Mouse (Mus musculus) inflammation-experienced regulatory T-cells, adult 6 months (primary cell): ENCODE data around the gene Actc1. TPM values are rescaled to one million over a fixed set of nuclear protein-coding genes. Genes with fewer than 3 reads are reported as not detected.

Source experiments
- ATAC-seq: one replicate; pipeline ENCODE4 v1.8.0; 2017
- polyA plus RNA-seq, 3 experiments: library from polyadenylated mRNA; unstranded; fragments of 100-300 nt; shearing (Covaris generic); gene quantifications; one replicate each; pipeline ENCODE4 v1.2.1; 2017

Actc1 gene
- not detected for polyA plus RNA-seq

DNA sequence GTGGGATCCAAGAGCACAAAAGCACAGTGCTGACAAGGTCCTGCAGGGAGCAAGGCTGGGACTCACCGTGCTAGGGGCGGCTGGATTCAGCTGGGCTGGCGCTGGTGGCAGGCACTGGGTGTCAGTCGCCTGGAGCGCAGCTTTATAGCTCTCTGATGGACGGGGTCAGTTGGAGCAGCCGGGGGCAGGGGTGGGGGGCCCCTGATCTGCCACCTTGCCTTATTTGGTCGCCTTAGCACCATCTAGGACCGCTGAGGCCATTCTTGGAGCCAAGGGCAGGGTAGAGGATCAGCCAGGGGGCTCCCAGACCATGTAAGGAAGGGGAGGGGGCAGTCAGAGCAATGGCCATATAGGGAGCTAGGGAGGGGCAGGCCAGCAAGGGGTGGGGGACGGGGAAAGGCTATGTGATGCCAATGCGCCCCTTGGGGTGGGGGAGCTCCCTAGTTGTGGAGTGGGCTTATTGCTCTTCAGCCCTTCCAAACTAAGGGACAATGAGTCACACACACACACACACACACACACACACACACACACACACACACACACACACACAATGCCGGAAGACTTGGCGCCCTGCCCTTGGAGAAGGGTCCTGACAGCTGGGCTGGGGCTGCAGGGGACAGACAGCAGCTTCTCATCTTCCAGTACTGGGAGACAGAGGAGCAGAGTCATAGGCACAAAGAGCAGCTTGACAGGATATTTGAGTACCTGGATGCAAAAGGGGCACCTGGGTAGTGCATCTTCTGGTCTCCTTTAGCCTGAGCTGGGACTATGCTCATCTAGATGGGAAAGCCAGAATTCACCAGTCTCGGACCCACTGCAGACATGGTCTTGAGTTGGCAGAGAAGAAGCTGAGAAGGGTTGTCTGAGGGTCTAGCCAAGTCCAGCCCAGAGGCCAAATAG is at the start of gene Actc1:
TSS of gene Actc1 (minus strand) at position 853 of the 903 bp plus-strand sequence.
- no peak for ATAC-seq

DNA sequence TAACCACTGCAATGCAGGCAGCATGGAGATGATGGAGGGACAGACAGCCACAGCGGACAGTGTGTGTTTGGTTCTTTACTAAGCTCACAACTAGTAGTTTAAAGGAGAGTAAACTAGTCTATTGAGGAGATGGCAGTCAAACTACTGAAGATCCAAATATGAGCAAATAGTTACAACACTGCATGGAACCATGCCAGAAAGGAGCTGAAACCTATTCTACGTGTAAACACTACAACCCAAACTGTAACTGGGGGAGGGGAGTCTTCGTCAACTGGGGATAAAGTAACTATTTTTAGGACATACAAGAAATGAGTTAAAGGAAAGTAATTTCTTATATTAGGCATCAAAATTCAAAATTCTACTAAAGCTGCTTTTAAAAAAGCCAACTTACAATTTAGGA is 49.1 kb upstream of the Actc1 start:
- no peak for ATAC-seq

DNA sequence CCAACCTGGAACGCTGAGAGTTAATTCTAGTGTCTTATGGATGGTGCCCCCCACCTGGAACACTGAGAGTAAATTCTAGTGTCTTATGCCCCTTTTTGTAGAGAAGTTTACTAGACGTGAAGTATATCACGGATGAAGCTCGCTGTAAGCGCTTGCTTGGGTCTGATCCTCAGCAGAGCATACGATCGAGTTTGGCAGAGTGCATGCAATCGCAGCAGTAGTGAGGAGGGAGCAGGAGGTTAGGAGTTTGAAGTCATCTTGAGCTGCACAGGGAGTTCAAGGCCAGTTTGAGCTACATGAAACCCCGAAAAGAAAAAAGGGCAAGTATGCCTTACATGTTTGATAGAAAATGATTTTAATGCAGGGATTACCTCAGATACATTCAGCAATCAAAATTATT is 47.5 kb upstream of the Actc1 start:
- ATAC-seq, result no peak

DNA sequence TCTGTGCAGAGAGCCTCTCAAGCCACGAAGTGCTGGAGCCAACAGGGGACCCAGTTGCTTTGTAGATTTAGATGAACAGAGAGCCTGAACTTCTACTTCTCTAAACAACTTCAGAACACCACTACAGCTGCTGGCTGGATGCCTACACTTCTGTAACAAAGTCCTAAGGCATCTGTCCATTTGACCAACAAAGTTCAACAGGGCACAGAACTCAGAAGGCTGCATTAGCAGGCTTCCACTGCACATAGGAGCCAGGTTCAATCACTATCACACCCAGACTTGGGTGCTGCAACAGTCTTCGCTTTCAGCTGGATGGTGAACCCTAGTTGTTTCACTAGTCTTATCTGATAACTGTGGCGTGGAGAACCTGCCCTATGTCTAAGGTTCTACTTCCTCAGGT is 46.5 kb upstream of the Actc1 start:
- no peak for ATAC-seq

DNA sequence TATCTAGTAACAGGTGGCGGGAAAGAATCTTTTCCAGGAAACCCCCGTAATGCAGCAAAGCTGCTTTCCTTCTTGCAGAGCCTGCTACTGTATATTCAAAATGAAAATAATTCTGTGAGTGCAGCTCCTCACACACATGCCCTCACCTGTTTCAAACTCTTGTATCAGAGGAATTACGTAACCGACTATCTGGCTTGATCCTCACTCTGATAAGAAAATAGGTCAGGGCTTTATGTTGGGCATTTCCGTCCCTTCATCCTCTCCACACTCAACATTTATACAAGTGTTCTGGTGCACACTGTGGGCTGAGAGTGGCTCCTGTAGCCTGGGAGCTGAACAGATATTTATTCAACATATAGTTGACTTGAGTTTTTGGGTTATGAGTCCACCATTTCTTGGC is 45.8 kb upstream of the Actc1 start:
- ATAC-seq, result peak; percentile 52

DNA sequence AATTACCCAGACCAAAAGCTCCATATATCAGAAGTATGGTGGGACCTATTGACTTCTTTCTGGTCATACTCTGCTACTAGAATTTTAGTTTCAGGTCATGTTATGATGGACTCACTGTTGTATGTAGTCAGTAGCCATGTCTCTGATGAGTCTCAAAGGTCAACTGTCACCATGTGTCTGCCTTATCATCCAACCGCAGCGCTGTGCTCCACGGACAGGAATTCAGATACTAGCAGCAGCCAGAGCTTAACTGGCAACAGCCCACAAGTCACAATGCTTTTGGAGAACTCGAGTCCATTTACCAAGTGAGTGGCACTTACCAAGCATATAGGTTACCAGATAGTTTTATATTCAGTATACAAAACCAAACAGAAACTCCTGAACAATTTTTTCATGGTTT is 44.3 kb upstream of the Actc1 start:
- no peak for ATAC-seq

DNA sequence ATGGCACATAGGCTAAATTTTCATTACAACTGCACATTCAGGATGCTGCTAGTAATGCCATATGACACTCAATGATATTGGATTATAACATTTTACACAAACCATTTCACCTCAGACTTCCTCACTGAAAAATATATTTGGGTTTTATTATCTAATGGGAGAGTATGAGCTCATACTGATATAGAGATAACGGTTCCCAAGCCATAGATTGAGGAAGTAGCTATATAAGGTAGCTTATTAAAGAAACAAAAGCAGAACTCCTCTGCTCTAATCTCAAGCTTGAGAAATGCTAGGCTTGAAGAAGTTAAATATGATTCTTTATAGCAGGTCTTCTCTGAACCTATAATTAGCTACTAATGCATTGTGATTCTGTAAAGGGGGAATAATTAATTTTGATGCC is 43.2 kb upstream of the Actc1 start:
- ATAC-seq, result no peak

DNA sequence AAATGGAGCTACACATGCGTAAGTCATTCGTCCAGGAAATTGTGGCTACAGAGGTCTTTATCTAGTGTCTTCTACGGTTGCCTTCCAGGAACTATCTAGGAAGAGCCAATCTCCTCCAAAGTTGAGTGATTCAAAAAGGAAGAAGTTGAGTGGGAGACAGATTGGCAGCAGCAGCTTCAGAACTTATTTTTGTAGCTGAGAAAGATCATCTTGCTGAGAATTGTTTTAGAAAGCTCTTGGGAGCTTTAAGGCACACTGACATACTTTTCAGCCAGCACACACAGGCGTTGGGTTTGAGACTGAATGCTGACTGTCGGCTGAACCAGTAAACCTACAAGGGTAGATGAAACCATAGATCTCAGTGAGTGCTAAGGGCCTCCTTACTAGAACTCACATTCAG is 42.0 kb upstream of the Actc1 start:
- no peak for ATAC-seq

DNA sequence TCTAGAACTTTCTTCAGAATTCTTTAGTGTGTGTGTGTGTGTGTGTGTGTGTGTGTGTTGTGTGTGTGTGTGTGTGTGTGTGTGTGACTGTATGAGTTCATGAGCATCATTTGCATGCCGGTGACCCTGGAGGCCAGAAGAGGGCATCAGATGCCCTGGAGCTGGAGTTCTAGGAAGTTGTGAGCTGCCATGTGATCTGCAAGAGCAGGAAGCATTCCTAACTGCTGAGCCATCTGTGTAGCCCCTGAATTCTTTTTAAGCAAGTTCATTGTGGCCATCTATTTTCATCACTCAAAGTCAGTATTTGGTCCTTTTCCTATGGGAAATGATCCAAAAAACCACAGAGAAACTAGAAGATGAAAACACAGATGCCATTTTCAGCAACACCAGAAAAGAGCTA is 41.3 kb upstream of the Actc1 start:
- no peak for ATAC-seq

DNA sequence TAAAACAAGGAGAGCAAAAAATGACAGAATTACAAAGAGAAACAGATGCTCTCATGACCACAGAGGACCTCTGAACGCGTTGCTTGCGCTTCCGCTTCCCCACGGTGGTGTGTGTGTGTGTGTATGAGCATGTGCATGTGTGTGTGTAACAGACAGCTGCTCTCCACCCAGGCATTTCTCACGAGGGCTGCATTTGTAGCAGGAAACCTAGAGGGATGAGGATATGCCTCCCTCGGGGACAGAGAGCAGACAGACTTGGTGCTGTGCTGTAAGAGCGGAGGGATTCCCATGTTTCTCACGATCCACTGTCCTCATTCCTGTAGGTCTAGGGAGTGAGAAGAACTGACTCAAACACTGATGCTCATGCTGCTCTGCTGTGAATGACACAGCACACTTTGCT is 40.2 kb upstream of the Actc1 start:
- no peak for ATAC-seq

DNA sequence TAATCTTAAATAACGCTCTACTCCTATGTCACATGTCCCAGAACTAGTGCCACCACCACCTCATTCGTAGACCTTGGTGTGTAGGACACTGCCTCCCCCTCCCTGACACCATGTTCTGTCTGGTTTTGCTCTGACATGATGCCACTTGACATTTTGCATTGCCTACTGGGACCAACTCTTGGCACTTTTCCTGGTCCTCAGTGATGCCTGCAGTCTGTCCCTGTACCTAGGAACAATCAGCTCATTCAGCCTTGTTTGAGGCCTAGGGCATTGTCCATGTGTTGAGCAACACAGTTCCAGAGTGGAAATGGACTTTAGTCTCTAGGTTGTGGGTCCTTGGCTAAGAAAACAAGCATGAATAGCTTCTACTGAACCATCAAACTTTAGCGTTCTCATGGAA is 36.5 kb upstream of the Actc1 start:
- no peak for ATAC-seq

DNA sequence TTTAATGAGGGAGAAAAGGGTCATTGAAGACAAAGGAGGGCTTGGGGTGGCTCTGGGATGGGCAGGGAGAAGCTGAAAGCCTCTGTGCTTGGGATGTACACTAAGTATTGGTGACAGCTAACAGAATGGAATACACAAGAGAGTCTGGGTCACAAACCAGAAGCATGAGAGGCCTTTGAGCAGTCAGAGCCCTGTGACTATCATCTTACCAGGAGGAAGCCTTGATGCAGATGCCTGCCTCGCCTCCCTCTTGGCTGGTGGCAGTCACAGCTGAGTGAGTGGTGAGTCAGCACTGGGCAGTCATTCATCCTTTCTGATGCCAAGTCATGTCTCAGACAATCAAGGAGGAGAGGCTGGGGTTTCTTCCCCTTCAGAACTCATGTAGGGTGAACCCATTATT is 33.9 kb upstream of the Actc1 start:
- ATAC-seq, result no peak

DNA sequence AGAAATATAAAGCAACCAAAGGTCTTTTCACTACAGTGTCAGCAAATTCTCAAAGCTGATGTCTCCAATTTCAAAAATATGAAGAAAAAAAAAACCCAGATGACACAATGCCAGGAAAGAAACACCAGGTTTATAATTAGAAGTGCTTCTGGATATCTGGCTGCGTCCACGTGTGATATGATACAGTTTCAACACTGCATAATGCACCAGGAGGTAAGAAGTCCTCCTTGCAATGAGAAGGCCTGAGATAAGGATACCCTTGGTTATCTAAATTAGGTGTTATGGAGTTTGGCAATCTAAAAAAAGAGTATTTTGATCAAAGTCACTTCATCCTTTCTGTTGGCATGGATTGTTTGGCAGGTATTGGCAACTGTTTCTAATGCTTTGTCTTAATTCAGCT is 18.5 kb upstream of the Actc1 start:
- no peak for ATAC-seq

DNA sequence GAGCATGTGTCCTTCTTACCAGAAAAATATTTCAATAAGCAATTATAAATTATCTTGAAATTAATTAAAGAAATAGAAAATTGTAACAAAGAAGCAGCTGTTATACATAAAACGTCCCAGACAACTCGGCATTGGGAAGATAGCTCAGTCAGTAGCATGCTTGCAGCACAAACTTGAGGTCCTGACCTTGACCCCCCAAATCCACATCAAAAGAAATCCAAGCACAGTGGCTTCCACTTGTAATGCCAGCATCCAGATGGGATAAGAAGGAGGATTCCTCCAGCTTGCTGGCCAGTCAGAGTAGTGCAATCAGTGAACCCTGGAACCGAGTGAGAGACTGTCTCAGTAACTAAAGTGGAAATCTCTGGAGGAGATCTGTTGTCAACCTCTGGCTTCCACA is 12.9 kb upstream of the Actc1 start:
- ATAC-seq, result no peak

DNA sequence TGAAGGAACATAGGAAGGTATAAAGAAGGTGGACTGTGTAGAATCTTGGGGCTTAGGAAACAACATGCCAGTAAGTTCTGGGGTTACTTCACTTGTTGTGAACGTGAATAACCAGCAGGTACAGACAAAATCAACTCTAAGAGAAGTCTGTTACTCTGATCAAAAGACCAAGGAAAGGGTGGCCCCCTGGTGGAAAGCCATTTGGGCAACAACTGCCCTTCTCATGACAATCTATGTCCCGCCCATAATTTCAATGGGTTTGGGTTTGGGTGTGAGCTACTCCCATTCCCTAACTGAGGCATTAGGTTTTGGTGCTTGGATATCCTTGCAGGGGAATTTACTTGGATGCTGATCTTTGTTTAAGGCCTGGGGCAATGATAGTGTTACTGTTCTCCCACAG is 10.7 kb upstream of the Actc1 start:
- no peak for ATAC-seq

DNA sequence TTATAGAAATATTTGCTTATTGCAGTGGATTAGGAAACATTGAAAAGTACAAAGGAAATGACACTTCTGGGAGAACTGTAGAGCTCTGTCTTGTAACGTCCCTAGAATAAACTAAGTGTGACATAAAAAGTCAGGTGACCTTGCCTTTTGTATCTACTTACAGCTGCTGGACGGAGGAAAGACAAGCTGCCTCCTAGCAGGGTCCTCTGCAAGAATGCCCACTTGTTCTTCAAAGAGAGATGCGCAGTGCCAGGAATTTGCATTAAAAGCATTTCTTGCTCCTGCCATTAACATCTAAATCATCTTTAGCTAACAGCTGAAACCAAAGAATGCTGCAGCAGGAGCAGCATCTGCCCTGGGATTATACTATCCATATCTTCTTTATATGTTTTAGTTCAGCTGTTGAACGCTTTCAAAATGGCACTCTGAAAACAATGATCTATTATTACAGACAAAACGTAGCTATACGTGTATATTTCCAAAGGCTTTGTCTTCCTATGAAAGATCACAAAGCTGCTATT is 6.8 kb upstream of the Actc1 start:
- no peak for ATAC-seq

DNA sequence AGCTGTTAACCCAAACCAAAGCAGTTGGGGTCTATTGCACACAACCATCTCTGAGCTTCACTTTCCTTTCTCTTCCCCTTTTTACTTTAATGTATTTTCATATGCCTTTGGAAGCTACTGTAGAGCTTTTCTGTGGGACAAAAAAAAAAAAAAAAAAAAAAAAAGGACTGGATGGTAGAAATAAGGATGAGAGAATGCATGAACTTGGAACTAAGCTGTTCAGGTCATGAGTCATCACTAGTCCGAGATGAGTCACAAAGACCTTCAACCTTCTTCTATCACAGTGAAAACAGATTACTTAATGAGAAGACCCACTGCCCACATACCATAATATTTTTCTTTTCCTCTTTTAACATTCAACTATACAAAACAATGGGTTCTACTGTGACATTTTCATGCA is 6.3 kb upstream of the Actc1 start:
- no peak for ATAC-seq

DNA sequence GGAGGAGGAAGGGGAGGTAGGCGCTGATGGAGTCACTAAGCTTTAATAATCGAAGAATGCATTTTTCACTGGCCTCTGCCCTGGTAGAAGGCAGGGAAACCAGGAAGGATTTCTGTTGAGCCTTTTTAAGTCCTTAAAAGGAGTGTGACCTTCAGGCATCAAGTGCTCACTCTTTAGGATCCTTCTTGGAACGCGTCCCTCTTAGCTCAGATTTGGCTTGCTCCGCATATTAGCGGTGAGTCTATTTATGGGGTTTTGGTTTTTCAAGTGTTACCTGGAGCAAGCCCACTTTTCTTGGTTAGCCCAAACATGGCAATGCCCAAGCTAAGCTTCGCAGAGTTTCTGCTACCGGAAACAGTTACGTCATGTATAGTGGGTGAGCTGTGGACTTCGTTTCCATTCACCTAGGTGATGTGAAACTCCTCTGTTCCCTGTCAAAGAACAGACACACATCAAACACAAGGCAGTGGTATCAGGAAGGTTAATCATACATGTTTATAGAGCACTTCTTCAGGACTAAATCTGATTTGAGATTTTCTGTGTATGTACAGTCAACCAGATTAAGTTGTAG is 5.0 kb upstream of the Actc1 start:
- peak; percentile 46 for ATAC-seq

DNA sequence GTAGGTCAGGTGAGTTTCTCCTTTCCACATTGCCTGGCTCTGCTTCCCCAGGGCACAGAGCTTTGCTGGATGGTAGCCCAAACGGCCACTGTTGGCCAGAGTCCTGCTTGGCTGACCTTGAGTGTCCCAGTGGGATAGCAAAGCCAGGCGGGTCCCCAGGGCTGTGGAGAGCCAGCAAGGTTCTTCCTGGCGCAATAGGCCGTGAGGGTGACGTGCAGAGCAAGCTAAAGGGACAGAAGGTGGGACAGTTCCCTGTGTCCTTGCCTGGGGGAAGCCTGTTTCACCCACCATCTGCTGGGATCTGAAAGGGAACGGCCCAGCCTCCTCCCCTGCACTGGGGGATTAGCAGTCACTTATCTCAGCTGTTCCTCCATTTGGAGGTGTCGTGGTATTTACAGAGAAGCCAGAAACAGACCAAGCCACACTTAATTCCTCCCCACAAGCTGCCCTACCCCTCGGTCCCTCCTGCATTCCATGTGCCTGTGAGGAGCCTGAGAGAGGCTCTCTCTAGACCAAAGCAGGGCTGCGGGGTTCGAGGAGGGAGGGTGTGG is 4.0 kb upstream of the Actc1 start:
- ATAC-seq, result no peak

DNA sequence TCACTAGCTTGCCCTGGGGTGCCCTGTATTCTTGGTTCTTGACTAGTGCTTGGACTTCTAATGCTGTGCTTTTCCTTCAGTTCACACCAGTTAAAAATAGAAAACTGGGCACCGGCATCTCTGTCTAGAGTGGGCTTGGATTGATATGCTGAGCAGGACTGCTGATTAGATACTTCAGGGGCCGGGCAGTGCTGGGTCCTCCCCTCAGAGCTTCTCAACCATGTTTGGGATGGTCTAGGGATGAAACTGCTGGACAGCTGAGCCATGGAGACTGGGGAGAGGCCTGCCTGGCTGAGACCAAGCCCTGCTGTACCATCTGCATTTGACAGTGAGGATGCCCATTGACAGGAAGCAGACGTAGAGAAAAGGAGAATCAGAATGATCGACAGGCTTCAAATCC is 781 bp upstream of the Actc1 start:
- ATAC-seq, result no peak

DNA sequence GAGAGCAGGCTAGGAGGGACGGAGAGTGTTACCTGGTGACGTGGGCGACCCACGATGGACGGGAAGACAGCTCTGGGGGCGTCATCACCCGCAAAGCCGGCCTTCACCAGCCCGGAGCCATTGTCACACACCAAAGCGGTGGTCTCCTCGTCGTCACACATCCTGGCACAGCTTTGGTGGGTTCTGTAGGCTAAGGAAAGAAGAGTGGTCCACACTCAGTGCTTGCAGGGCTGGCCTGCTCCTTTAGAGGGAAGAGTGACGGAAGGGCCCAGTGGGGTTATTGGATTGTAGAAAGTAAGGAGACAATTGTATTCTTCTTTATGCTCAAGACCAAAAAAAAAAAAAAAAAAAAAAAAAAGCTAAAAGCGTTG is 1.5 kb downstream of the Actc1 start:
- no peak for ATAC-seq

DNA sequence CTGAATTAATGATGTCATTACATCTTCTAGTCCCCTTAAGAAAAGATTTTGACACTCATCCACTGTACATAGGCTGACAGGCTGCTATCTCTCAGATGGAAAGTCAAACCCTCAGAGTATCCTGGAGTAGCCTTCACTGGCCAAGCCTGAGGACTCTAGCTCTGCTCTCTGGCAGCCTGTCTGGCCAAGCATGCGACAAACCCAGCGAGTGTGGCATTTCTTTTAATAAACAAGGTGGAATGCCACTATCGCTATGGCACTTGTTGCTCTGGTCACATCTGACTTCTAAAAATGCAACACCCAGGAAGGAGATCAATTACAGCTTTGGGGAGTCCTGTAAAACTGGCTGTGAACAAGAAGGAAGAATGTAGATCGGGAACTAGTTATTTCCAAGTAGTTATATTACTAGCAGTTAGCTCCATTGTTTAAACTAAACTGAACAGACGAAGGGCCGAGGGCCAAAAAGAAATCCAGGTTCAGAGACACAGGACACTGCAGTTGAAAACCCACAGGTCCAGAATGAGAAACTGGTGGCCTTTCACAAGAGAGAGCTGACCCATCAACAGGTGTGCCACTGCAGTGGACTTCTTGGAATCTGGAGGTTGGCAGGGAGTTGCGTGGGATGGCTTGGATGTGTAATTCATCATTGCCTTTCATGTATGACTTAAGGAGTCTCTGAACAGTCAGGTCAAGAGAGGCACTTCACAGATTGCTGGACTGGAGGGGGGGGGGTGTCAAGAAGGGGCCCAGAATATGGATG is 2.1 kb downstream of the Actc1 start:
- no peak for ATAC-seq

DNA sequence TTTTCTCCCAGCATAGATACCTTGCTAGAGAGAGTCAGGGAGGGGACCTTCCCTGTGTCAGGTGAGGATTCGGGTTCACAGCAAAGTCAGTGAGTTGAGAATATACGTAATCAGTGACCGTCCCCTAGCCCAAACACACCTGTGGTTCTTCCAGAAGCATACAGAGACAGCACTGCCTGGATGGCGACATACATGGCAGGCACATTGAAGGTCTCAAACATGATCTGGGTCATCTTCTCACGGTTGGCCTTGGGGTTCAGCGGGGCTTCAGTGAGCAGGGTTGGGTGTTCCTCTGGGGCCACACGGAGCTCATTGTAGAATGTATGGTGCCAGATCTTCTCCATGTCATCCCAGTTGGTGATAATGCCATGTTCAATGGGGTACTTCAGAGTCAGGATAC is 3.2 kb downstream of the Actc1 start:
- no peak for ATAC-seq
